Mouse (Mus musculus) midbrain, embryonic 10.5 days (tissue): ENCODE results near the gene Prmt7. TPM values are rescaled to one million over a fixed set of nuclear protein-coding genes. Genes with fewer than 3 reads are reported as not detected.

Experiments
- DNase-seq: peaks from one replicate; pipeline ENCODE4 v3.0.0-alpha.2; 2017; ENCODE audit warnings: low spot score
- H3K27ac ChIP-seq: fragments of 300-500 bp; sonication (generic); replicated peaks from 2 replicates; pipeline ENCODE4 v1.5.1; 2016; ENCODE audit warnings: mild to moderate bottlenecking
- H3K27me3 ChIP-seq: fragments of 300-500 bp; sonication (generic); 2 replicates; pipeline ENCODE4 v1.6.1; 2016; ENCODE audit warnings: low read depth, mild to moderate bottlenecking; ENCODE audit not compliant: poor library complexity, severe bottlenecking
- H3K36me3 ChIP-seq: fragments of 300-500 bp; sonication (generic); 2 replicates; pipeline ENCODE4 v1.6.1; 2016; ENCODE audit warnings: mild to moderate bottlenecking, moderate library complexity
- H3K4me1 ChIP-seq: fragments of 300-500 bp; sonication (generic); 2 replicates; pipeline ENCODE4 v1.6.1; 2016
- H3K4me3 ChIP-seq: fragments of 300-500 bp; sonication (generic); 2 replicates; pipeline ENCODE4 v1.5.1; 2016; ENCODE audit warnings: mild to moderate bottlenecking, moderate library complexity
- H3K9me3 ChIP-seq: fragments of 300-500 bp; sonication (generic); replicated peaks from 2 replicates; pipeline ENCODE4 v1.6.1; 2016; ENCODE audit warnings: mild to moderate bottlenecking
- WGBS: fragments of 180-500 bp; shearing (Covaris S2); methylation state at CpG from one replicate; pipeline ENCODE4 v1.1.7; 2016; 5-methylcytosine and 5-hydroxymethylcytosine counted together
- polyA plus RNA-seq: library from polyadenylated mRNA; unstranded; fragments of >200 nt; fragmentation: Nextera tagmentation; extraction: Ambion mirVana; gene quantifications from 2 replicates; pipeline ENCODE4 v1.2.1, GENCODE M21; 2016

The Prmt7 gene
- polyA plus RNA-seq, 1 experiment from 2014 or later, result 81.6 TPM

DNA sequence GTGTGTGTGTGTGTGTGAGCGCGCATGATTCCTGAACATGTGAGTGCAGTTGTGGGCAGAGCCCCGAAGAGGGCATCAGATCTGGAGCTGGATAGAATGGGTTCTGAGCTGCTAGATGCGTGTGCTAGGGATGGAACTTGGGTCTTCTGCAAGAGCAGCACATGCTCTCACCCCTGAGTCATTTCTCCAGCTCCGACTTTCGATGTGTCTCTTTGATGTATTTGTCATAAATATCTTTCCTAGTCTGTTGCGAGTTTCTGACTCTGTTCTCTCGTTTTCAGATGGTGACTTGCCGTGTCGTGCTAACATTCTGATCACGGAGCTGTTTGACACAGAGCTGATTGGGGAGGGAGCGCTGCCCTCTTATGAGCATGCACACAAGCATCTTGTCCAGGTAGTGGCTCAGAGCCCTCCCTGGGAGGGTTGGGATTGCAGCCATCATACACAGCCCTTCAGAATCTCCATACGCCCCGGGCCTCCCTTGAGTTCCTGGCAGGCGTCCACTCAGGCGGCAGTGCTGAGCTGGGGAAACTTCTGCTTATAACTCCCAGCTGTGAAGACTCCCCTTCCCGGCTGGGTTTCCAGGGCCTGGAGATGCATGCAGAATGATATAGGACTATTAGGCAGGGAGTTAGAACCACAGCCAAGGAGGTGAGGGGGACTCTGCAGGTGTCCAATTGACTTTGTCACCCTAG, 24.0 kb downstream of the Prmt7 start:
- Histone ChIP-seq H3K4me1 (no peaks in the 10 kb centered on the region), H3K27me3 (no peaks in the 10 kb centered on the region), H3K9me3 (no peaks in the 10 kb centered on the region), H3K36me3 (peaks cover 94% of the 10 kb centered on the region), H3K4me3 (no peak overlapping the region), H3K27ac (no peak overlapping the region)
- no peak for DNase-seq
- WGBS, result 94% methylated on average over 17 of the region's 17 CpGs

DNA sequence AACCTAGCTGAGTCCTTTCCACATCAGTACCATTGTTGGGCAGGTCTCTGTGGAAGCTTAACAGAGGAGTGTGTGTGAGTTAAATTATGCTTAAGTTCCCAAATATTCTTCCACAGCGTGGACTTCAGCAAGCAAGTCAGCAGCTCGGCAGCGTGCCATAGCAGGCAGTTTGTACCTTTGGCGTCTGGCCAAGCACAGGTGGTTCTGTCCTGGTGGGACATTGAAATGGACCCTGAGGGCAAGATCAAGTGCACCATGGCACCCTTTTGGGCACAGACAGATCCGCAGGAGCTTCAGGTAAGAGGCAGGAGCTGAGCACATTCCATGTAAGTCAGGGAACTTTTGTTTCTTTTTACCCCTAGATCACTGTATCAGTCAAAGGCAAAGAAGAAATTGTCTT, 26.4 kb downstream of the Prmt7 start:
- Histone ChIP-seq H3K4me1 (no peaks in the 10 kb centered on the region), H3K36me3 (peaks cover 95% of the 10 kb centered on the region), H3K27me3 (no peaks in the 10 kb centered on the region), H3K27ac (no peak overlapping the region), H3K9me3 (no peaks in the 10 kb centered on the region), H3K4me3 (no peak overlapping the region)
- no peak for DNase-seq
- 95% methylated on average over 5 of the region's 5 CpGs for WGBS

DNA sequence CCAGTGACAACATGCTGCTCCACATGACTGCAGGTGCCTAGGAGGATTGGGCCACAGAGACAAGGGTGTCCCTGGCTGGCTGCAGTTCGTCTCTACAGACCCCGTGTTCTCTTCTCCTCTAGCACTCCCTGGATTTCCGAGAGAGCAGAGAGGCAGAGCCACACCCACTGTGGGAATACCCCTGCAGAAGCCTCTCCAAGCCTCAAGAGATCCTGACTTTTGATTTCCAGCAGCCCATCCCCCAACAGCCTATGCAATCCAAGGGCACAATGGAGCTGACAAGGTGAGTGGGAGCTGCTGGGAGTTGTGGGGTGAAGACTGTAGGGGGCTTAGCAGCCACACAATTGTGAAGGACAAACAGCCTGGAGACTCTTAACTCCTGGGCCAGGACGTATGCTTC, 39.5 kb downstream of the Prmt7 start:
- WGBS, result 65% methylated on average over 4 of the region's 4 CpGs
- no peaks in the 10 kb centered on the region for H3K9me3 ChIP-seq
- no peak for DNase-seq
- H3K27ac ChIP-seq, result 0 out of 2 replicates have a peak overlapping the region, but pooled peaks have one; percentile 13
- no peaks in the 10 kb centered on the region for H3K27me3 ChIP-seq
- no peak overlapping the region for H3K4me3 ChIP-seq
- peaks cover 96% of the 10 kb centered on the region for H3K36me3 ChIP-seq
- 0 out of 2 replicates have a peak, but pooled peaks cover 3% of the 10 kb centered on the region for H3K4me1 ChIP-seq

DNA sequence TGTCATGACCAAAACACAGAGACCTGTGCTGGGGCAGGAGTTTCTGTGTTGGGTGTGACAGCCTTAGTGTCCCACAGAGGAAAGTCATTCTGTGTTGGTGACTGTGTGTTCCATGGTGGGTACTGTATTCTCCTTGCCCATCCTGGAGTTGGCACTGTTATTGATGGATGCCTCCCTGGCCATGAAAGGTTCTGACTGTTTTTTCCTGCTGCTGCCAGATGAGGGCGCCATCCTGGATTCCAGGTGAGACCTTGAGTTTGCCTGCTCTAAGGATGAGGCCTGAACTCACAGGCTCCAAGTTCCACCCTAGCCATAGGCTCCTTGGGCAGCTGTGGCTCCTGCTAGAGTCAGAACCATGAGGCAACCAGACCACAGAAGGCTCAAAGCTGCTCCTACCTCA, 47.4 kb downstream of the Prmt7 start:
- Histone ChIP-seq H3K36me3 (peaks cover 83% of the 10 kb centered on the region), H3K4me1 (no peaks in the 10 kb centered on the region)

DNA sequence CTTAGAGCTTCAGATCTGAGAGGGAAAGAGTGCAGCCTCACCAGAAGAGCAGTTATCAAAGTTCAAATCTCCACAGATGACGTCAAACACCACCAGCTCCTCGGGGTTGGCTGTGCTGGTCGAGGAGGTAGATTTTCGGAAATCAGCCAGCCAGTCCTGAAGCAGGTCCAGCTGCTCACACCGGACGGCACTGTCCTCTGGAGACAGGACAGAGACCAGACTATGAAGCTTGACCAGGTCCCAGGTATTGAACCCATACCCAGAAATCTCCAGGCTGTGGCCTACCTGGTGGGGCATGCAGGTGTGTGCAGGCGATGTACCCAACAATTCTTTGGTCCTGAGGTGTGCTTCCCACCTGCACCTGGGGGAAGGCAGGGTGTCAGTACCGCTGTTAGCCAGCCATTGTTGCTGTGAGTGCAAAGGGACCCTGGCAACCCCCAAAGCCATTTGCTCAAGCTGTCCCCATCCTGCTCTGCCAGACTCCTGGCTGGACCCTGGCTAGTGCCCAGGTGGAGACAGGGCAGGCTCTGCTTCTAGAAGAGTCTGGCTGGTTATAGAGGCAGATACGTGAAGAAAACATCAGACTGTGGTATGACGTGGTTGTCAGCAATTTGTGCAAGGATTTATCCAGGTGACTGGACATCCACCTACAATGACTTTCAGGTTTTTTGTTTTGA, 49.0 kb downstream of the Prmt7 start:
- 0 out of 2 replicates have a peak, but pooled peaks cover under 1% of the 10 kb centered on the region for H3K4me1 ChIP-seq
- H3K9me3 ChIP-seq, result no peaks in the 10 kb centered on the region
- WGBS, result 90% methylated on average over 10 of the region's 10 CpGs
- H3K27ac ChIP-seq, result no peak overlapping the region
- DNase-seq, result no peak
- H3K27me3 ChIP-seq, result no peaks in the 10 kb centered on the region
- H3K36me3 ChIP-seq, result peaks cover 82% of the 10 kb centered on the region
- H3K4me3 ChIP-seq, result no peak overlapping the region

More for the DNA sequence above, 47.4 kb downstream of the Prmt7 start:
- Histone ChIP-seq H3K4me3 (no peak overlapping the region), H3K27me3 (no peaks in the 10 kb centered on the region), H3K27ac (no peak overlapping the region), H3K9me3 (no peaks in the 10 kb centered on the region)
- DNase-seq, result no peak
- 15% methylated on average over 1 of the region's 1 CpGs for WGBS

DNA sequence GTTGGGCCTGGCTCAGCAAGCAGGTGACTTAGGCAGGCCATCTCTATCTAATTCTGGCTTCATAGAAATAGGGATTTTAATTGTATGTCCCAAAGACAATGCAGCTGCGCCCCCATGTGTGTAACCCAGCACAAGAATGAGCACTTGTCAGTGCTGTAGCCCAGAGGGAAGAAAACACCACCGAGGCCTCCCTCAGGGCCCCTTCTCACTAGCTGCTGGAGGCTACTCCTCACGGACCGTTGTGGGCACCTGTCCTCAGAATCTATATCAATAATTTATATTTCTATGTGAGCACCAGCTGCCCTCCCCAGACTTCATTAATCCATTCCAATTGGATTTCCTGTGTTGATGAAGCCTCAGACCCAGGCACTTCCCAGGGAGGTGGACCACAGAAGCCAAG, 50.2 kb downstream of the Prmt7 start:
- H3K36me3 ChIP-seq, result peaks cover 82% of the 10 kb centered on the region
- no peaks in the 10 kb centered on the region for H3K27me3 ChIP-seq
- H3K9me3 ChIP-seq, result no peaks in the 10 kb centered on the region
- no peak overlapping the region for H3K27ac ChIP-seq
- 87% methylated on average over 4 of the region's 4 CpGs for WGBS
- no peak for DNase-seq
- H3K4me3 ChIP-seq, result no peak overlapping the region
- peaks cover 6% of the 10 kb centered on the region; the same call in 1 of the 2 replicates for H3K4me1 ChIP-seq

DNA sequence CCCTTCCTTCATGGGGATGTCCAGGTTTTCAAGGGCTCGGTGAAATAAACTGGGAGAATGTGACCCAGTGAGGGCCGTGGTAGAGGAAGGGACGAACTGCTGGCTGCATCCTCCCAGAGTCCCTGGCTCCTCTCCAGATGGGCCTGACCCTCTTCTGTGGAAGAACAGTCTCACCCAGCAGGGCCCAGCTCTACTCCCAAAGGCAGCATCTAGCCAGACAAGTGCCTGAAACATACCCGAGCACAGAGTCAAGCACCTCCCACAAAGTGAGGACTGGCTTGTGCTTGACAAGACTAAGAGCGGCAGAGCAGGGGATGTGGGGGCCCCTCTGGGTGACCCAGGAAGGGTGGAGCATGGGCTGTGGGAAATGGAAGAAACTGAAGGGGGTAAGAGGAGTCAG, 51.6 kb downstream of the Prmt7 start:
- H3K4me1 ChIP-seq, result peaks cover 6% of the 10 kb centered on the region; the same call in 1 of the 2 replicates
- H3K27me3 ChIP-seq, result no peaks in the 10 kb centered on the region
- DNase-seq, result no peak
- H3K27ac ChIP-seq, result 0 out of 2 replicates have a peak overlapping the region, but pooled peaks have one; percentile 10
- H3K9me3 ChIP-seq, result no peaks in the 10 kb centered on the region
- peaks cover 73% of the 10 kb centered on the region for H3K36me3 ChIP-seq
- 84% methylated on average over 5 of the region's 5 CpGs for WGBS
- H3K4me3 ChIP-seq, result no peak overlapping the region

DNA sequence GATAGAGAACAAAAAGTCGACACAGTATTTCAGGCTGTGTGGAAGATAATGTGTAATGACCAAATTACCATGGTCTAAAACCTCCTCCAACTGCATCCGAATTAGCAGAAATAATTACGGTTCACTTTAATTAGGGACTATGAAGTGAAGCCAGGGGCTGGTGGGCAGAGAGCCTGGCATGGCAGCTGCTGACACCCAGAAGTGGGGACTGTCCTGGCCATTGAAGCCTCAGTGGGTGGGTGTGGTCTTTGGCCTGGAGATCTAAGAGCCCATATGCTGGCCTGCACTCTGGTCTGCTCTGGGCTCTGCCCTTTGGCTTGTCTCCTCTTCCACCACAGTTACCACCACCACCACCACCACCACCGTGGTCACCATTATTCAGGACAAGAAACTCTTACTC, 53.2 kb downstream of the Prmt7 start:
- Histone ChIP-seq H3K27ac (no peak overlapping the region), H3K4me1 (peaks cover 11% of the 10 kb centered on the region), H3K9me3 (no peaks in the 10 kb centered on the region), H3K27me3 (no peaks in the 10 kb centered on the region), H3K36me3 (peaks cover 58% of the 10 kb centered on the region), H3K4me3 (no peak overlapping the region)
- DNase-seq, result no peak
- 96% methylated on average over 4 of the region's 4 CpGs for WGBS

DNA sequence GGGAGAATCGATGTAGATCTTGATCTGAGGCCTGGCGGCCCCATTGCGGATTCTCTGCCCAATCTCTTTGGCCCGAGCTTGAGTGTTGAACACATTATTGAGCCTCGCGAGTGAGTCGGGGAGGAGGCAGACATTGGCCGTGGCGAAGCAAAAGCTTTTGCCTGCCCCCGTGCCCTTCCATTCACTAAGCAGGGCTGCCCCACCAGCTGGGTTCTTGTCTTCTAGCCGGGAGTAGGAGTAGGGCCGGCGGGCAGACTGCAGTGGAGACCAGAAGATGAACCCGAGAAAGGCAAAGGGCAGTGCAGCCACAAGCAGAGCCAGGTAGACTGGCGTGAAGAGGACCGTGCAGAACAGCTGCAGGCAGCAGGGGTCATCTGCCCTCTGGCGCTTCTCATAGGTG, 54.7 kb downstream of the Prmt7 start:
- 0 out of 2 replicates have a peak overlapping the region, but pooled peaks have one; percentile 6 for H3K27ac ChIP-seq
- H3K4me3 ChIP-seq, result no peak overlapping the region
- DNase-seq, result no peak
- peaks cover 43% of the 10 kb centered on the region for H3K36me3 ChIP-seq
- no peaks in the 10 kb centered on the region for H3K27me3 ChIP-seq
- 89% methylated on average over 17 of the region's 17 CpGs for WGBS
- no peaks in the 10 kb centered on the region for H3K9me3 ChIP-seq
- H3K4me1 ChIP-seq, result peaks cover 21% of the 10 kb centered on the region

DNA sequence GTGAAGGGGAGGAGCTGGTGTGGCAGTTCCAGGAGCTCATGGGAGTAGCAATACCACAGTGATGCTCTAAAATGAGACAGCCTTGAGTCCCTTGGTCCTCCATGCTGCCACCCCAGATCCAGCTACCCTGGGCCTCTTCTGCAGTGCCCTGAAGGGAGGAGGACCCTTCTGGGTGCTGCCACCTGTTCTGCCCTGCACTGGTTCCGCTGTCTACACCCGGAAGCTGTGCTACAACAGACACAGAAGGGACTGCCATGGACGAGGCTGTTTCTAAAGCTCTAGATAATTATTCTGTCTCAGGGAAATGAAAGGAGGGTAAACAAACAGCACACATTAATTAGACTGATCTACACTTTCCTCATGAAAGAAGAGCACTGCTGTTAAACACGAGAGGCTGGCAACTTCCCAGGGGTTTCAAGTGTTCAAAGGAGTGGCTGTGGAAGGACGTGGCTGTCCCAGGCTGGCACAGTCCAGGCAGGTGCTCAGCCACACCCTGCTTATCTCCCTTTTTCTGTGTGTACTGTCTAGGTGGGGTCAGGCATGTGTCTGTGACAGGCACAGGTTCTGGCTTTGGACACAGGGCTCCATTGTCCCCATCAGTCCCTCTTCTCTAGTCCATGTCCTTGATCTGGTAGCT, 58.1 kb downstream of the Prmt7 start:
- WGBS, result 74% methylated on average over 5 of the region's 5 CpGs
- Histone ChIP-seq H3K4me3 (no peak overlapping the region), H3K4me1 (peaks cover 45% of the 10 kb centered on the region), H3K27ac (no peak overlapping the region), H3K36me3 (peaks cover 21% of the 10 kb centered on the region), H3K27me3 (no peaks in the 10 kb centered on the region), H3K9me3 (no peaks in the 10 kb centered on the region)
- DNase-seq, result no peak

DNA sequence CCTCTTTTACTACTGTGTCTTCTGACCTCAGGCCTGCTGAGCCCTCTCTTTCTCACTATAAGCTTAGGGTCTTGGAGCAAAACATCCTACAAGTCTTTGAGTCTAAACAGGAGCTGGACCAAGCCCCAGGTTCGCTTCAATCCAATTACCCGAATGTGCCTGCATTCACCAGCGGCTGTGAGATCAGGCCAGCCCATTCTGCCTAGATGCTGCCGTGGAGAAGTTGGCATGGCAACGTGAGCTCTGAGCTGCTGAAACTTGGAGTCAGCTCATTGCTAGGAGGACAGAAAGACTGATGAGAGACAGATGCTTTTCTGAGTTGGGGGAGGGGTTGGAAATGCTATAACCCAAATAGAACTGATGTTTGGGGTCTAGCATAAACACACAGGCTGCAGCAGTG, 60.1 kb downstream of the Prmt7 start:
- Histone ChIP-seq H3K27ac (peak overlapping the region; percentile 64), H3K36me3 (peaks cover 1% of the 10 kb centered on the region; the same call in 1 of the 2 replicates), H3K4me3 (no peak overlapping the region), H3K4me1 (peaks cover 40% of the 10 kb centered on the region), H3K27me3 (no peaks in the 10 kb centered on the region), H3K9me3 (no peaks in the 10 kb centered on the region)
- WGBS, result 11% methylated on average over 5 of the region's 5 CpGs
- DNase-seq, result peak; percentile 50

DNA sequence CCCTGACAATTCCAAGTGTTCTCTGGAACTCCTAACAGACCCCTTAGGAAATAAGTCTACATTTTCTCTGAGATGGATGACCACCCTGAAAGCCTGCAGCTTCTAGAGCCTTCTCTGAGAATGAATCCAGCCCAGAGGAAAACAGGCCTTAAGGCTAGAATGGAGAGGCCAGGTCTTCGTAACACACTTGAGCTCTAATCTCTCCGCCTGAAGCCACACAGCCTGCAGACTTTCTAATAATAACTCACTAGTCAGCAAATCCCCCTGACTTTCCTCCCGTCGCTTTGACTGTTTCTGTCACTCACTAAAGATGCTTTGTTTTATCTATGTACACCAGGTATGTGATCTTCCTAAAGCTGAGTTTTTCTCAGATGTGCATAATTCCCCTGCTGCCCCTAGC, 60.6 kb downstream of the Prmt7 start:
- no peaks in the 10 kb centered on the region for H3K36me3 ChIP-seq
- peaks cover 39% of the 10 kb centered on the region for H3K4me1 ChIP-seq
- peak overlapping the region; percentile 49 for H3K27ac ChIP-seq
- no peak for DNase-seq
- no peaks in the 10 kb centered on the region for H3K27me3 ChIP-seq
- H3K4me3 ChIP-seq, result no peak overlapping the region
- 70% methylated on average over 4 of the region's 4 CpGs for WGBS
- no peaks in the 10 kb centered on the region for H3K9me3 ChIP-seq

DNA sequence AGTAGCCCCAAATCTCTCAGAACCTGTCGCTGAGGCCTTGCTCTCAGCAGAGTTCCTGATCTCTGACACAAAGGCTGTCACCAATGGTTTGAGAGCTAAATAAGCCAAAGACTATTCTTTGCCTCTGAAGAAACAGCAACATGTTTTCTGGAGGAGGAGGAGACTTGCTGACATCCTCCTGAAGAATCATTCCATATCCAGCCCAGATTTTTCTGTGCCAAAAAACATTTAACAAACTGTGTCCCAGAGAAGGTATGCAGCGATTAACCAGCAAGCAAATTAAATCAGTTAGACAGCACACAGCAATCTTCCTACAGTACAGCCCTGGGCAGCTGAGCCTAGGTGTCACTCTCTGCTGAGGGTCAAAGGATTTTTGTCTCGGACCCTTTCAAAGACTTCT, 62.7 kb downstream of the Prmt7 start:
- H3K27me3 ChIP-seq, result no peaks in the 10 kb centered on the region

More for the DNA sequence above, 62.7 kb downstream of the Prmt7 start:
- no peak for DNase-seq
- Histone ChIP-seq H3K4me1 (peaks cover 39% of the 10 kb centered on the region), H3K9me3 (no peaks in the 10 kb centered on the region), H3K36me3 (no peaks in the 10 kb centered on the region), H3K27ac (no peak overlapping the region), H3K4me3 (no peak overlapping the region)
- 83% methylated on average over 3 of the region's 3 CpGs for WGBS
